ENCODE assay signal across 17 mouse cellular contexts in the genomic region with DNA sequence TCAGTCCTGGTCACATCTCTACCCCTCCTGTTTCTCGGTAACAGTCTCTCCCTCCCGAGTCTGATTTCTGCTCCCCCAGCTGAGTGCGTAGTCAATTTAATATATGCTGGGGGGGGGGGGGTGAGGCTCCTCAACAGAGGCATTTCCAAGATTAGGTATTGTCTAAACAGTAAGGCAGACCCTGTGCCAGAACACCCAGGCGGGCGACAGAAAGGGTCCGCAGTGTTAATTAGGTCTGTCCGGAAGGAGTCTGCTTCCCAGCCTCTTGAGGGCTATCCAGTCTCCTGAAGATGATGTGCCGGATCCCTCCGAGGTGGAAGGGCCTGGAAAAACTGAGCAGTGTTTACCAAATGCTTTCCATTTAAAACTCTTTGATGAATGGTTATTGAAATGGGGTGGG. TPM values are rescaled to one million over a fixed set of nuclear protein-coding genes. Genes with fewer than 3 reads are reported as not detected.
DNase-seq lines count a peak whose midpoint lies in the region; ATAC-seq and TF ChIP-seq lines count a peak whose summit lies in the region.
"Had no signal": no experiment of that assay in that cellular context is flagged by ENCODE, and none has a peak within 500 bp of the region (broad histone marks: within the 10 kb centered on the region; RNA-seq: fewer than 3 reads in every experiment).

No protein-coding gene starts in this region.

- H3K27ac ChIP-seq in layer of hippocampus, adult 2 months: peak overlapping the region; percentile 64; the same call in 1 of the 2 replicates
- H3K27ac ChIP-seq in neural tube, embryonic 14.5 days (ENCODE audit: low read depth, low read length): no peak overlapping the region
- H3K27ac ChIP-seq: hindbrain, embryonic 15.5 days had no signal

- WGBS in neural tube, embryonic 14.5 days: 39% methylated on average over 9 of the region's 9 CpGs

- no peak for ATAC-seq in cerebellum, adult (ENCODE audit: insufficient number of reproducible peaks, low FRiP score, low TSS enrichment)
- peak; percentile 34; the same call in 1 of the 2 replicates for ATAC-seq in neural tube, embryonic 14.5 days (ENCODE audit: low read depth)
- ATAC-seq: CD4-positive, CD25-positive, alpha-beta regulatory T cell, adult 4 months had no signal

- no peak overlapping the region for H3K4me3 ChIP-seq in layer of hippocampus, adult 2 months
- no peak overlapping the region for H3K4me3 ChIP-seq in neural tube, embryonic 14.5 days (ENCODE audit: low read depth, low read length)
- H3K4me3 ChIP-seq: hindbrain, embryonic 15.5 days had no signal

- no peaks in the 10 kb centered on the region for H3K9me3 ChIP-seq in neural tube, embryonic 14.5 days (ENCODE audit: control insufficient read depth, low read length)
- H3K9me3 ChIP-seq: G1E; hindbrain, embryonic 15.5 days had no signal

- H3K36me3 ChIP-seq in neural tube, embryonic 14.5 days (ENCODE audit: control insufficient read depth, insufficient read depth, low read length): no peaks in the 10 kb centered on the region
- H3K36me3 ChIP-seq: G1E; hindbrain, embryonic 15.5 days had no signal

- DNase-seq in cerebellum, postnatal 10 days: peak; percentile 19 to 23
- no peak for DNase-seq in layer of hippocampus, adult 2 months (ENCODE audit: low spot score in 2 of 2)
- DNase-seq in layer of hippocampus, adult 9-10 months (ENCODE audit: low spot score): no peak
- DNase-seq in neural tube, embryonic 10.5 days (ENCODE audit: extremely low spot score, low spot score): no peak
- no peak for DNase-seq in kidney, postnatal 10 days
- DNase-seq in right cerebral cortex, postnatal 10 days (ENCODE audit: low spot score in 2 of 2): no peak
- DNase-seq: gastrocnemius, postnatal 36 days; heart, postnatal 10 days; kidney, adult 18-20 months; kidney, postnatal 25 days; lung, adult 18-20 months; right cerebral cortex, adult 18-20 months had no signal

- H3K4me1 ChIP-seq in neural tube, embryonic 14.5 days (ENCODE audit: control insufficient read depth, insufficient read depth, low read length): no peaks in the 10 kb centered on the region
- H3K4me1 ChIP-seq: hindbrain, embryonic 15.5 days had no signal

- H3K4me2 ChIP-seq in neural tube, embryonic 14.5 days (ENCODE audit: low read depth, low read length): no peak overlapping the region
- H3K4me2 ChIP-seq: hindbrain, embryonic 15.5 days had no signal

- TF ChIP-seq CTCF in layer of hippocampus, adult 2 months (conservative IDR thresholded peaks at IDR 0.05): no peak

- no peaks in the 10 kb centered on the region for H3K27me3 ChIP-seq in neural tube, embryonic 14.5 days (ENCODE audit: control insufficient read depth, insufficient read depth, low read length)
- H3K27me3 ChIP-seq: hindbrain, embryonic 15.5 days had no signal

- H3K9ac ChIP-seq in neural tube, embryonic 14.5 days (replicated peaks; ENCODE audit: low read depth, low read length): no peak overlapping the region
- H3K9ac ChIP-seq: hindbrain, embryonic 15.5 days had no signal

RNA-seq across cellular contexts. Expression of gene Mtx3, which starts 35.4 kb away (rescaled TPM):
- 10 to 100 TPM; 30.2 to 34.4 TPM for total RNA-seq in layer of hippocampus, adult 2 months (2021)
- 6.9 and 9.0 TPM in 2 replicates for polyA plus RNA-seq in neural tube, embryonic 14.5 days (2014; fragmentation: Nextera tagmentation; extraction: Ambion mirVana)

Comparison
In these comparisons a context has a peak if more than half of its experiments do, and no peak if none do; other contexts are left out.
1. DNase-seq: peak in cerebellum, postnatal 10 days (2 of 2); none in layer of hippocampus, adult 2 months (0 of 2), layer of hippocampus, adult 9-10 months (single experiment), neural tube, embryonic 10.5 days (single experiment), kidney, postnatal 10 days (single experiment) and right cerebral cortex, postnatal 10 days (0 of 2).